Mouse (Mus musculus) gastrocnemius, postnatal 36 days (tissue): Measurements from ENCODE around the gene Gm8909. TPM values are rescaled to one million over a fixed set of nuclear protein-coding genes. Genes with fewer than 3 reads are reported as not detected.
"Not testable (repeated sequence)": the region's sequence is repeated elsewhere in the genome, so short reads cannot be mapped to it uniquely, and the experiment has no call there.

Experiments
- DNase-seq, 2 experiments: peaks; one replicate each; pipeline ENCODE4 v3.0.0; 2022
- intact Hi-C: fragments of 180-260 bp; cut with DNase I; formaldehyde crosslinking; loops from one replicate; pipeline ENCODE4 v1.15.1; 2025
- total RNA-seq, 2 experiments: library from RNA; stranded (reverse); gene quantifications; 2 replicates each; pipeline ENCODE4 v1.2.3; 2021

Gene Gm8909
- total RNA-seq, 2 experiments from 2014 or later: not detected

GRCm38 (mm10) chr17:36124111-36124510 lies 44.2 kb downstream of the Gm8909 start:
- DNase-seq, intact Hi-C loops: not testable (repeated sequence)

GRCm38 (mm10) chr17:36121352-36122020 lies 46.9 kb downstream of the Gm8909 start, which contains the start of gene Gm19684:
Gene Gm19684, plus strand, starts transcription at chr17:36121678.
- intact Hi-C loops, DNase-seq: not testable (repeated sequence)

- DNase-seq, intact Hi-C loops: not testable (repeated sequence)
These were observed 47.5 kb downstream of the Gm8909 start for GRCm38 (mm10) chr17:36120839-36121238.

GRCm38 (mm10) chr17:36116545-36116944 lies 51.8 kb downstream of the Gm8909 start:
- not testable (repeated sequence) for DNase-seq
- intact Hi-C loops: loop anchor here (5.0 kb wide), 1 partner anchor 119 kb away; no protein-coding TSS in a partner anchor

Other genes with a start within 250 kb of the Gm8909 start
- gene Abcf1, start 198.8 kb downstream of the Gm8909 start, total RNA-seq: 10 to 100 TPM; 64.3 to 70.2 TPM
- gene Gnl1, start 188.7 kb downstream of the Gm8909 start, total RNA-seq: 10 to 100 TPM; 16.6 to 18.7 TPM
- 1 to 10 TPM; 1.7 to 3.4 TPM for gene Prr3, start 188.3 kb downstream of the Gm8909 start, total RNA-seq
- 1 to 10 TPM in 1 of 2 experiments, under 1 TPM in 1; 0.84 to 2.1 TPM for gene H2-T24, start 148.0 kb downstream of the Gm8909 start, total RNA-seq
- gene H2-T23, start 135.7 kb downstream of the Gm8909 start, total RNA-seq: 1 to 10 TPM; 7.7 to 8.3 TPM
- gene H2-T22, start 125.8 kb downstream of the Gm8909 start, total RNA-seq: 1 to 10 TPM; 7.1 to 8.0 TPM
- gene Gm6034, start 125.6 kb downstream of the Gm8909 start, total RNA-seq: not detected
- 1 to 10 TPM; 1.5 to 2.1 TPM for gene Gm11127, start 110.2 kb downstream of the Gm8909 start, total RNA-seq
- not detected for gene Gm19684, start 46.9 kb downstream of the Gm8909 start, total RNA-seq
- gene Gm7030, start 39.1 kb downstream of the Gm8909 start, total RNA-seq: not detected
- under 1 TPM in 1 of 2 experiments, not detected in 1; 0.59 TPM for gene H2-T3, start 21.8 kb upstream of the Gm8909 start, total RNA-seq
- gene Rpp21, start 89.5 kb upstream of the Gm8909 start, total RNA-seq: 10 to 100 TPM; 34.5 to 39.6 TPM
- 1 to 10 TPM; 4.0 to 5.9 TPM for gene Trim39, start 103.7 kb upstream of the Gm8909 start, total RNA-seq
- gene H2-M10.2, start 118.0 kb upstream of the Gm8909 start, total RNA-seq: not detected
- gene H2-M10.1, start 157.6 kb upstream of the Gm8909 start, total RNA-seq: not detected
- gene H2-M10.3, start 199.9 kb upstream of the Gm8909 start, total RNA-seq: not detected